Mouse (Mus musculus) T-helper 17 cell (primary cell): Measurements from ENCODE around the gene Pid1.

Experiments
- in situ Hi-C, 2 experiments: fragments of 300-600 bp; cut with MboI, MseI; formaldehyde crosslinking; loops; 1 replicate in 1 of 2; 2 replicates in 1 of 2; pipeline ENCODE4 v1.15.1; 2025; ENCODE audit warnings: high pct_unique_total_duplicates in 2 of 2

Pid1 gene

DNA sequence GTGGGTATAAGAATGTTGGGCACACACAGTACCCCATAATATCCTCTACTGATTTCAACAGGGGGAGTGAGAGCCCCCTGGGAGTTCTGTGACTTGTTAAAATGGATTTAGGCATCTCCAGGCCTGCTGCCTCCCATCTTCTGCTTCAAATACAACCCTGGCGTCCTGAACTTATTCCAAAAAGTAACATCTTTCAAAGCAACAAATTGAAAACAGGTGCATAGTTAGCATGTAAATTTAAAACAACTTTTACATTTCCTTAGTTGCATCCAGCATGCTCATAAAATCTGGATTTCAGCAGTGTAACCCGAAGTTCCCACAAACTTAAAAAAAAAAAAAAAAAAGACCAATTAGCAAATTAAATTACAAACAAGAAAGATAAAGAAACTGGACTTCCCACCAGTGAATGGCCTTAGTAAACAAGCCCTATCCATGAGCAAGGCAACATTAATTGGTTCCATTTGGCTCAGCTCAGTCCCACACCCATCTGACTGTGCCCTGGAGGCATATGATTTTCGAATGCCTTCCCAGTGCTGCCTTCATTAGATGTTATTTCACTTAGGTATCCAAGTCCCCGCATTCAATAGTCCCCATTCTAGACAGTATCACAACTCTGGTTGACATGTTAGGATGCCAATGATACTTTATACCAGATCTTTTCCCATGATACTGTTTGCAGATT, 177.1 kb downstream of the Pid1 start:
- in situ Hi-C loops = no loop called here

GRCm38 (mm10) chr1:84177696-84178095, 186.3 kb downstream of the Pid1 start:
- in situ Hi-C loops = no loop called here

GRCm38 (mm10) chr1:84177033-84177432, 186.9 kb downstream of the Pid1 start:
- in situ Hi-C loops = no loop called here

- in situ Hi-C loops = no loop called here
Measured at GRCm38 (mm10) chr1:84172941-84173340, 191.0 kb downstream of the Pid1 start.

- in situ Hi-C loops = no loop called here
Measured at GRCm38 (mm10) chr1:84157790-84158189, 206.2 kb downstream of the Pid1 start.

- in situ Hi-C loops = no loop called here
Measured at GRCm38 (mm10) chr1:84155585-84155930, 208.4 kb downstream of the Pid1 start.

GRCm38 (mm10) chr1:84154725-84155584, 209.0 kb downstream of the Pid1 start:
- in situ Hi-C loops = no loop called here

DNA sequence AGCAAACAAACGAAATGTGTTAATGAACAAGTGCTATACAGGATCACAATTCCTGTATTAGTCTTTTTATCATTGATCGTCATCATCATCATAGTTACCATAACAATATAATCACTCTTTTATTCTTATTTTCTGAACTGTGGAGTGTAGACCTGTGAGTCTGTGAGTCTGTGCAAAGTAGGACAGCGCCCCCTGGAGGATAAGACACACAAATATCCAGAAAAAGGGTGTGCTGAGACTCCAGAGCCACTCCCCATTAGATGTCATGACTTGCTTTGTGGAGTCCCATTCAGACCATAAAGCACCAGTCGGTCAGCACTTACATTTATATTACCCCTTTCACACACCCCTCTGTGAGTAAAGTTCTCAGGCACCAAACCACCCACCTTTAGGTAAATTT, 210.0 kb downstream of the Pid1 start:
- in situ Hi-C loops = no loop called here

GRCm38 (mm10) chr1:84141561-84141960, 222.4 kb downstream of the Pid1 start:
- in situ Hi-C loops = no loop called here

GRCm38 (mm10) chr1:84132451-84132850, 231.5 kb downstream of the Pid1 start:
- in situ Hi-C loops = no loop called here

GRCm38 (mm10) chr1:84131799-84132198, 232.2 kb downstream of the Pid1 start:
- in situ Hi-C loops = no loop called here

DNA sequence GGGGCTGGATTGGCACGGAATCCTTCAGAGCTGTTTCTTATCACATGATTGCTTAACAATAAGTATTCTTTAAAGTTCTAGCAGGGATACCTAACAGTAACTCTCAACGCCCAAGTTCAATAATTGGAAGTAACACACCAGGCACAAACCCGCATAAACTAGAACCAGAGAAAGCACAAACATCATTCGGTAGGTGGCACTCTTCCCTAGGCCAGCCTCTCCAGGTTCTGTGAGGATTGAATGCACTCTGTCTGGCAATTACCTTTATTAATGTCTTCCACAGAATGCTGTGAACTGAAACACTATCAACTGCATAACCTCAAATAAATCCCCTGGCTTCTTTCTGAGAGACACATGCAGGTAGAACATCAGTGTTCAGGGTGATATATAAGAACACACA, 235.5 kb downstream of the Pid1 start:
- in situ Hi-C loops = no loop called here

- in situ Hi-C loops = loop anchor here in 1 of 2 experiments (10.0 kb wide), 1 partner anchor 395 kb away; no protein-coding TSS in a partner anchor
Measured at GRCm38 (mm10) chr1:84119306-84119705, 244.7 kb downstream of the Pid1 start.

DNA sequence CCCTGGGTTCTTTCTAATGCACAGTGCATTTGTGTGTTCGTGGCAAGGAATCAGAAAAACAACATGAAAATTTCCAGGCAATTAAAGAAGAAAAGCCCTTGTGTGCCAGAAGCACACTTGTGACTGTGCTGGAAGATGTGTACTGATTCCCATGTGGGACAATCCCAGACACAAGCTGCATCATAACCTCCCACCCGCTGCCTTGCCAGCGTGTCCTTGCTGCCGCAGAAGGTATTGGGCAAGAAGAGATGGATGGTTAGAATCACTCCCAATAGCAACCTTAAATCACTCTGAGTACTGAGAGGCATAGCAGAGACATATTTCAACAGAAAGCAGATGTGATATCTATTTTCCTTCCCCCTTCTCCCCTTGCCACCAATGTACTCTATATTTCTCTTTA, 257.2 kb downstream of the Pid1 start:
- in situ Hi-C loops = no loop called here

DNA sequence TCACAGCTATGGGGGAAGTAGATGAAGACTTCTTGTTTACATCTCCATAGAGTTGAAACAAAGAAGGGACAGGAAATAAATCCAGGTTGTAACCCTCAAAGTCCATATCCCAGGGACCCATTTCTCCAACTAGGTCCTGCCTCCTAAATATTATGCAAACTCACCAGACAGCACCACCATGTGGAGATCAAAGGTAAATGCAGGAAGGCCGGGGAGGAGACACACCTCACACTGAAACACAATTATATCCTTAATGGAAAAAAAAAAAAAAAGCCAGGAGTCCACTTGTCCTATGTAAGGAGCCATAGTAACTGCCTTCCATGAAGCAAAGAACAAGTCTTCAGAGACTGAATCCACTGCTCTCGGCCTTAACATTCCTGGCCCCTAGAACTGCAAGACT, 261.9 kb downstream of the Pid1 start:
- in situ Hi-C loops = no loop called here

DNA sequence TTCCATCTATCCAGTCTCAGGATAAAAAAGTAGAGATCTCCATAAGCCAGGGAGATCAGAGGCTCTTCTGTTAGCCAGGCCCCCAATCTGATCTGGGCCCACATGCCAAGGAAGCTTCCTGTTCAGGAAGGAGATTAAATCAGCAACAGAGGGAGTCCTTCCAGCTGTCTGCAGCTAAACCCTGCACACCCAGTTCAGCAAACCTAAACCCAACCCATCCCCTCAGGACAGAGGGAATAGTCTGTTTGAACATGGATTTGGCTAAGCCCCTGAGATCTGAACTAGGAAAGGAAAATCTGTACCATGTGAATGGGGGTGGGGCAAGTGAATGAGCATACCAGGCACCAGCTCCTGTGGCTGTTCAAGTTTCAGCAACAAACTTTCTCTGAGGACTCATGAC, 266.6 kb downstream of the Pid1 start:
- in situ Hi-C loops = no loop called here

GRCm38 (mm10) chr1:84093291-84093690, 270.7 kb downstream of the Pid1 start:
- in situ Hi-C loops = no loop called here

DNA sequence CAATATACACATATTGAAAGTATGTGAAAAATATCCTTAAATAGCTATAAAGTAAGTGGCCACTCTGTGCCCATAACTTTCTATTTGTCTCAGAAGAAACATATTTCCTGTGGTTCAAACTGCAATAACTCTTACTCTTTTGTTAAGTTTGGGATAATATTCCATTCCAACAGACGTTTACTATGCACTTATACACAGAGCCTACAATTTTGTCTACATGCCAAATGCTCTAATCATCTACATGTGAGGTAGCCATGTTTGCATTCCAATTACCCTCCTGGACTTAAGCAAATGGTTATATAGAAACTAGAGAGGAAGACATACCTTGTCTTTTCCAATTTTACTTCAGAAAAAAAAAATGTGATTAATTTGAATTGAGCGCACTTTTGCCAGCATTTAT, 274.3 kb downstream of the Pid1 start:
- in situ Hi-C loops = no loop called here

- in situ Hi-C loops = no loop called here
Measured at GRCm38 (mm10) chr1:84087957-84088356, 276.0 kb downstream of the Pid1 start.

DNA sequence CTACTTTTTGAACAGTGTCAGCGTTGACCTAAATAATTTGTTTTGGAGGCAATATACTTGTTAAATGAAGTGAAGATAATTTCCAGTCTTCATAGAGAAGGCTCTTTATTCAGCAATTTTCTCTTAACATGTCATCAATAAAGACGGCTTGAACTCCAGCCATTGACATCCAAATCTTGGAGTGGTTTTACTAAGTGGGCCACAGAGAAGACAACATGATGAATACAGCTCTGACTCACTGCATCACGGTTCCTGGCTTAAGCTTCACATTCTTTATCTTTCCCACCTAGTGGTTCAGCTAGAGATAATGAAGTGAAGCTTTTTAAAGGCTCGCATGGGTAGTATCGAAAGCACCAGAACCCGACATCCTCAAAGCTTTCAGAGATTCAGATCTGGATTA, 276.7 kb downstream of the Pid1 start:
- in situ Hi-C loops = no loop called here

GRCm38 (mm10) chr1:84086486-84086885, 277.5 kb downstream of the Pid1 start:
- in situ Hi-C loops = no loop called here

DNA sequence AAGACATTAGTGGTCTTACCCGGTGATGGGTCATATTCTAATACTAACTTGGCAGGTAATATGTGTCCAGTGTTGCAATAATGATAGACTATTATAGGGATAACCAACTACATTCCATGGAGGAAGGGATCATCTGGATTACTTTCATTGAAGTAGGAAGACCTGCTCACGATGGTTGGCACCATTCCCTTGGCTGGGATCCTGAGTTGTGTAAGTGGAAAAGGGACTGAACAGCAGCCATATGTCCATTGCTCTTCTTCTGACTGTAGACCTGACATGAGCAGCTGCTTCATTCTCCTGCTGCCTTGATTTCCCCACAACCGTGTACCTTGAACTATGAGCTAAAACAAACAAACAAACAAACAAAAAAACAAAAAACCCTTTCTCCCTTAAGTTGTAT, 278.6 kb downstream of the Pid1 start:
- in situ Hi-C loops = no loop called here

GRCm38 (mm10) chr1:84079566-84079965, 284.4 kb downstream of the Pid1 start:
- in situ Hi-C loops = no loop called here
